Mouse (Mus musculus) thymus, adult 2 months (tissue): ENCODE measurements at regions not wholly inside any gene's neighbourhood (a gene's known extent, or its start where the extent isn't known, plus 50 kb on each side); places are given as distances from the start of the nearest gene placed in this dataset.

Experiments used
- DNase-seq: peaks from one replicate; pipeline ENCODE4 v3.0.0; 2021
- H3K27ac ChIP-seq: fragments of 200-500 bp; 2 replicates; pipeline ENCODE4 v1.5.1; 2012; ENCODE audit warnings: low read length, control low read depth; ENCODE audit not compliant: control insufficient read depth, insufficient read depth
- H3K27me3 ChIP-seq: fragments of 200-500 bp; 2 replicates; pipeline ENCODE4 v1.6.1; 2012; ENCODE audit warnings: mild to moderate bottlenecking, low read length, moderate library complexity, mixed read lengths; ENCODE audit not compliant: control insufficient read depth, insufficient read depth
- H3K36me3 ChIP-seq: fragments of 200-500 bp; 2 replicates; pipeline ENCODE4 v1.6.1; 2012; ENCODE audit warnings: mild to moderate bottlenecking, low read length, moderate library complexity; ENCODE audit not compliant: control insufficient read depth, insufficient read depth
- H3K4me1 ChIP-seq: fragments of 200-500 bp; replicated peaks from 2 replicates; pipeline ENCODE4 v1.6.1; 2012; ENCODE audit warnings: low read length; ENCODE audit not compliant: control insufficient read depth, insufficient read depth
- H3K4me3 ChIP-seq: fragments of 200-500 bp; 2 replicates; pipeline ENCODE4 v1.5.1; 2012; ENCODE audit warnings: mild to moderate bottlenecking, low read length, control low read depth, moderate library complexity; ENCODE audit not compliant: control insufficient read depth, insufficient read depth
- CTCF ChIP-seq: fragments of 200-500 bp; IDR thresholded peaks from 2 replicates; pipeline ENCODE4 v1.5.1; 2012; ENCODE audit warnings: mild to moderate bottlenecking, control low read depth, low read length, moderate library complexity, borderline replicate concordance; ENCODE audit not compliant: control insufficient read depth, poor library complexity, insufficient read depth; ENCODE audit errors: extremely low read depth
- POLR2A ChIP-seq: fragments of 200-500 bp; IDR thresholded peaks from 2 replicates; pipeline ENCODE4 v1.6.1; 2012; ENCODE audit warnings: mild to moderate bottlenecking, low read length, control low read depth, moderate library complexity; ENCODE audit not compliant: control insufficient read depth, poor library complexity, insufficient read depth; ENCODE audit errors: extremely low read depth
- WGBS: fragments of 180-500 bp; shearing (Covaris S2); methylation state at CpG from one replicate; pipeline ENCODE4 v1.1.7; 2018; 5-methylcytosine and 5-hydroxymethylcytosine counted together

GRCm38 (mm10) chr6:94890165-94890564, 190.2 kb upstream of the Lrig1 start:
- Histone ChIP-seq H3K27ac (no peak overlapping the region), H3K4me3 (no peak overlapping the region), H3K4me1 (no peaks in the 10 kb centered on the region), H3K27me3 (no peaks in the 10 kb centered on the region), H3K36me3 (no peaks in the 10 kb centered on the region)
- 94% methylated on average over 3 of the region's 3 CpGs for WGBS
- TF ChIP-seq CTCF: no peak
- TF ChIP-seq POLR2A: no peak
- no peak for DNase-seq

DNA sequence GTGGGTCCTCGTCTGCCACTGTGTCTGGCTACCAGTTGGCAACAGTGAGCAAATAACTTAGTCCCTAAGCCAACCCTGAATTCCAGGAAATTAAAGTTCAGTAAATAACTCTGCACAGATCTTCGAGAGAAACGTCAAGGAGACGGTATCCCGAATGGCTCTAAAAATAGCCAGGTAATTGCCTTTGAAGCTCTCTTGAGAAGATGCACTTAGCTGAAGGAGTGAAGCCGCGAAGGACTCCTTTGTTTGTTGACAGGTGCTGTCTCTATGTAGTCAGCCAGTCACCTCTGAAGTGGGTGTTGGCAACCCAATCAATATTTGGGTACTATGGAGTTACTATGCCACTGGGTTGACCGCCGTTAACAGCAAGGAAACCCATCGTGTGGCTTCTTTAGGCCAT, 189.3 kb upstream of the Lrig1 start:
- DNase-seq: no peak
- Histone ChIP-seq H3K36me3 (no peaks in the 10 kb centered on the region), H3K4me3 (no peak overlapping the region), H3K27ac (no peak overlapping the region), H3K27me3 (no peaks in the 10 kb centered on the region), H3K4me1 (no peaks in the 10 kb centered on the region)
- TF ChIP-seq CTCF (no peak), POLR2A (no peak)
- WGBS: 93% methylated on average over 10 of the region's 10 CpGs

GRCm38 (mm10) chr6:94881139-94881538, 181.2 kb upstream of the Lrig1 start:
- H3K27ac ChIP-seq: no peak overlapping the region
- no peak for DNase-seq
- 91% methylated on average over 10 of the region's 10 CpGs for WGBS

GRCm38 (mm10) chr6:94875841-94876240, 175.9 kb upstream of the Lrig1 start:
- H3K27ac ChIP-seq: no peak overlapping the region
- no peaks in the 10 kb centered on the region for H3K36me3 ChIP-seq
- 78% methylated on average over 5 of the region's 5 CpGs for WGBS
- no peaks in the 10 kb centered on the region for H3K27me3 ChIP-seq
- no peak overlapping the region for H3K4me3 ChIP-seq
- DNase-seq: no peak
- H3K4me1 ChIP-seq: no peaks in the 10 kb centered on the region; the same call in 1 of the 2 replicates
- TF ChIP-seq CTCF (no peak), POLR2A (no peak)

More at GRCm38 (mm10) chr6:94881139-94881538, 181.2 kb upstream of the Lrig1 start:
- no peaks in the 10 kb centered on the region; the same call in 1 of the 2 replicates for H3K4me1 ChIP-seq
- TF ChIP-seq CTCF (no peak), POLR2A (no peak)
- no peak overlapping the region for H3K4me3 ChIP-seq
- H3K36me3 ChIP-seq: no peaks in the 10 kb centered on the region
- no peaks in the 10 kb centered on the region for H3K27me3 ChIP-seq

- Histone ChIP-seq H3K4me1 (no peaks in the 10 kb centered on the region; the same call in 1 of the 2 replicates), H3K36me3 (no peaks in the 10 kb centered on the region), H3K27ac (no peak overlapping the region), H3K27me3 (no peaks in the 10 kb centered on the region), H3K4me3 (no peak overlapping the region)
- TF ChIP-seq POLR2A (no peak), CTCF (no peak)
- DNase-seq: no peak
- 97% methylated on average over 4 of the region's 4 CpGs for WGBS
These were observed 175.1 kb upstream of the Lrig1 start for GRCm38 (mm10) chr6:94875065-94875464.

DNA sequence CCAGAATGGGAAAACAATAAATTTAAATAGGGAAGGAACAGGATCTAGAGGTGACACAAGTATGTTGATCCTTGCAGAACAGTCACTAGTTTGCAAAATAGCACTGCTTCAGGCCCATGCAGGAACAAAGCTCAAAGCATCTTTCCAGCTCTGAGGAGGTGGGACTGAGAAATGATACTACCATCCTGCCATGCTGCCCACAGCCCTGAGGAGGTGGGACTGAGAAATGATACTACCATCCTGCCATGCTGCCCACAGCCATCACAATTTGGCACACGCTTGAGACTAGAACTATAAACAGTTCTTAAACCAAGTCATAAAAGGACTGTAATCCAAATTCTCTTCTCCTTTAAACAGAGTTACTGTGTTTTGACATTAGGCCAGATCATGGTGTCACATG, 174.5 kb upstream of the Lrig1 start:
- no peaks in the 10 kb centered on the region; the same call in 1 of the 2 replicates for H3K4me1 ChIP-seq
- no peak overlapping the region for H3K27ac ChIP-seq
- H3K4me3 ChIP-seq: no peak overlapping the region
- H3K36me3 ChIP-seq: no peaks in the 10 kb centered on the region
- WGBS: 98% methylated on average over 1 of the region's 1 CpGs
- H3K27me3 ChIP-seq: no peaks in the 10 kb centered on the region
- no peak for DNase-seq
- TF ChIP-seq CTCF (no peak), POLR2A (no peak)

- H3K27me3 ChIP-seq: no peaks in the 10 kb centered on the region
- H3K27ac ChIP-seq: no peak overlapping the region
- WGBS: 82% methylated on average over 3 of the region's 3 CpGs
- H3K36me3 ChIP-seq: no peaks in the 10 kb centered on the region
- TF ChIP-seq CTCF (no peak), POLR2A (no peak)
- DNase-seq: no peak
- H3K4me1 ChIP-seq: no peaks in the 10 kb centered on the region
- H3K4me3 ChIP-seq: no peak overlapping the region
These were observed 168.0 kb upstream of the Lrig1 start for GRCm38 (mm10) chr6:94867952-94868351.
